Mouse (Mus musculus) induced T-regulatory cell, adult 2 months (primary cell): ENCODE measurements around the gene Zfp740.

ENCODE experiments used
- DNase-seq: peaks from one replicate; pipeline ENCODE4 v3.0.0-alpha.2; 2012; ENCODE audit warnings: low read depth

The Zfp740 gene

DNA sequence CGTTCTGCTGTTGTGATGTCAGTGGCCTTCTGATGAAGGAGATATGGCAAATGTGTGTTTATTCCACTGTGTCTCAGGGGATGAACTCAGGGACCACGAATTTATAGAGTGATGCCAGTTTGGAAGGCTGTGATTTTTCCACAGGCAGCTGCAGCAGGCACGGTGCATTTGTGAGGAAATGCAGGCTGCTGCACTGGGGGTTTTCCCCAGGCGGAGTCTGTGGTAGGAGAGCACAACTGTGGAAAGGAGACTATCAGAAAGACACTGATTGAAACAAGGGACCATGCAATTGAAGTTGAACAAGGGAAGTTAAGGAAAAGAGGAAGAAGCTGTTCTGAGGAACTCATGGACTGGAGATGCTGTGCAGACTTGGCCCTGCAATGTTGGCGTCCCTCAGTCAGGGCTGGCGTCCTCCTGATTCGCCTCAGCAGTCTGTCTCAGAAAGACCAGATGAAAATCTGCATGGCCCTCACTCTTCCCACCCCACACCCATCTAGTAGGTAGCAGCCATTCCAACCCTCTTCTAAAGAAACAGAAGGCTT is 10.7 kb upstream of the Zfp740 start:
- no peak for DNase-seq

DNA sequence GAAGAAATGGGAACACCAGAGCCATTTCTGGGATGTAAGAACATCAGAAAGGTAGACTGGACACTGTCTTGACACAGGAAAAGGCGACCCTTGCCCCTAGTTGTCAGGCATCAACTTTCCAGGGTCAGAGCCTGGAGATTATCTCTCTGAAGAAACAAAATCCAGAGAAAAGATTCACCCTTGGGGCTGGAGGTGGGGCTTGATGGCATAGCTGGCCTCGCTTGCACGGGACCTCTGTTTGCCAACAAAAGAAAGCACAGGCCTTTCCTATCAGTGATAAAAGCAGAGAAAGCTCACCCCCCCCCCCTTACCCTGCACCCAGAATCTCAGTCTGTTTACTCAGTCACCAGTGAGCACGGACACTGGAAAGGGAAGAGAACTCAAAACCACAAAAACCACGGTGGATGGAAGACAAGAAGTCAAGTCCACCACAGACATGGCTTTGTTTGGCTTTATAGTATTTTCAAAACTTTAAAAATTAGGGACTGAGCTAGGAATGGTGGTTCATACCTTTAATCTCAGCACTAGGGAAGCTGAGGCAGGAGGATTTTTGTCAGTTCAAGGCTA is 10.1 kb upstream of the Zfp740 start:
- DNase-seq: no peak

DNA sequence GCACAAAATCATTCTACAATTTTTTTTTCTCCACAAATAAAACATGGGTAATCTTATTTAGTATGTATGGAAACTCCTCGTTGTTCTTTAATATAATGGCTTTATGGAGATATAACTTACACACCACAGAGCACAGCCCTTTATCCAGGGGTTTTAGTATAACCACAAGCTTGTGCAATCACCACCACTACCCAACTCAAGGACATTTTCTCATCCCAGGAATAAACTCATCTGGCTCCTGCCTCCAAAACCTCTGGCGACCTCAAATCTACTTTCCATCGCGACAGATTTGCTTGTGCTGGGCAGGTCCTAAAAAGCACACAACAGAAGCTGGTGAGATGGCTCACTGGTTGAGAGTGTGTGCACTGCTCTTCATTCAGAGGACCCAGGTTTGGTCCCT is 9.4 kb upstream of the Zfp740 start:
- no peak for DNase-seq

DNA sequence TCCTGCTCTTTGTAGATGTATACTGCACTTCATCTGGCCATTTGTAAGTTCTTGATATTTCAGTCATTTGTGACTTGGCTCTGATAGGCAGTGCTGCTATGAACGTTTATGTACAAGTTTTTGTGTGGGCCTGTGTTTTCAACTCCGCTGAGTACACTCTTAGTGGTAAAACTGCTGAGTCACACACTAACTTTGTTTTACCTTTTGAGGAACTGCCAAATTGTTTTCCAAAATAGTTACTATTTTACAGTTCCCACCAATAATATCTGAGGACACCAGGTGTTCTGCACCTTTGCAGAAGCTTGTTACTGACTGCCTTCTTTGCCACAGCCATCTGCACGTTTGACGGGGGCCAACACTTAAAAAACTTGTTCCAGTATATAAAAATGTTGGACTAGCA is 8.6 kb upstream of the Zfp740 start:
- no peak for DNase-seq

DNA sequence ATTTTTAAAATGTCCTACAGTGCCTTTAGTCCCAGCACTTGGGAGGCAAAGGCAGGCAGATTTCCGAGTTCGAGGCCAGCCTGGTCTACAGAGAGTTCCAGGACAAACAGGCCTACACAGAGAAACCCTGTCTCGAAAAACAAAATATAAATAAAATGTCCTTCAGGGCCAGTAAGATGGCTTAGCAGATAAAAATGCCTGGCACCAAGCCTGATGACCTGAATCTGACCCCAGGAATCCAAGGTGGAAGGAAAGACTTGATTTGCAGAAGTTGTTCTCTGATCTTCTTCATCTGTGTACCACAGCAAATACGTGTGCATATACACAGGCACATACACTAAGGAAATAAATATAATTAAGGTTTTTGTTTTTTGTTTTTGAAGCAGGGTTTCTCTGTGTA is 7.7 kb upstream of the Zfp740 start:
- DNase-seq: no peak

DNA sequence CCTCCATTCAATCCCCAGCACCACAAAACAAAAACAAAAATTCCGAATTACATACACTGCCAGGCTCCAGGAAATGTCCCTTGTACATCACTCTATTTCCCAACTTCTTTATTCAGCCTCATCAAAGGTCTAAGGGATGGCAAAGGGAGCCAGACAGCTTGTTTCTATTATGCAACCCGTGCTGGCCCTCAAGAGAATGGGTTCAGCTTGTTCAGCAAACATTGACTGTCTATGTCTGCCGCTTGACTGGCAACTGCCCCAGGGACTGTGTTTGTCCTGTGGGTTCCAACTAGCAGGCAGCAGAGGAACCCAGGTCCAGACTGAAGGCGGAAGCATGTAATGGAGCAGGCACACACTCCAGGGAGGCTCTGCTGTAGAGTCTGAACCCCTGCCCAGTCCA is 4.2 kb upstream of the Zfp740 start:
- no peak for DNase-seq

DNA sequence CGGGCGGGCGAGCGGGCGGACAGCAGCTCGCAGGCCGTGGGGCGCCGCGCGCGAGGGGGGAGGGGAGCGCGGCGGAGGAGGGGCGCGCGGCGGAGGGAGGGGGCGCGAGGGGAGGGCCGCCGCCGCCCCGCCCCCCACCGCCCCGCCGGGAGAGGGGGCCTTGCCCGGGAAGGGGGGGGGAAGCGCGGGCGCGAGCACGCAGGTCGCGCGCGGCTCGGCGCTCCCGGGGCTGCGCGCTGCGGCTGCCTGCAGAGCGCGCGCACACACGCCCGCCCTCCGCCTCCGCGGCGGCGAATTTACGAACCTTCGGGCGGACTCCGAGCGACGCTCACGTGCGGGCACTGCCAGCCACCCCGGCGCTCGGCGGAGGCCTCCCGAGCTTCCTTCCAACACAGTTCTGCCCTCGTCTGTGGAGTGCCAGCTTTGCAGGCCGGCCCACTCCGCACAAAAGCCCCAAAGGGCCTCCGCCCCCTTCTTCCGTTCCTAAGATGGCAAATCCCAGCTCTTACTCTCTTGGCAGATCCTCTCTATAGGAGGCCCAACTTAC is 859 bp downstream of the Zfp740 start:
- DNase-seq: peak; percentile 80

DNA sequence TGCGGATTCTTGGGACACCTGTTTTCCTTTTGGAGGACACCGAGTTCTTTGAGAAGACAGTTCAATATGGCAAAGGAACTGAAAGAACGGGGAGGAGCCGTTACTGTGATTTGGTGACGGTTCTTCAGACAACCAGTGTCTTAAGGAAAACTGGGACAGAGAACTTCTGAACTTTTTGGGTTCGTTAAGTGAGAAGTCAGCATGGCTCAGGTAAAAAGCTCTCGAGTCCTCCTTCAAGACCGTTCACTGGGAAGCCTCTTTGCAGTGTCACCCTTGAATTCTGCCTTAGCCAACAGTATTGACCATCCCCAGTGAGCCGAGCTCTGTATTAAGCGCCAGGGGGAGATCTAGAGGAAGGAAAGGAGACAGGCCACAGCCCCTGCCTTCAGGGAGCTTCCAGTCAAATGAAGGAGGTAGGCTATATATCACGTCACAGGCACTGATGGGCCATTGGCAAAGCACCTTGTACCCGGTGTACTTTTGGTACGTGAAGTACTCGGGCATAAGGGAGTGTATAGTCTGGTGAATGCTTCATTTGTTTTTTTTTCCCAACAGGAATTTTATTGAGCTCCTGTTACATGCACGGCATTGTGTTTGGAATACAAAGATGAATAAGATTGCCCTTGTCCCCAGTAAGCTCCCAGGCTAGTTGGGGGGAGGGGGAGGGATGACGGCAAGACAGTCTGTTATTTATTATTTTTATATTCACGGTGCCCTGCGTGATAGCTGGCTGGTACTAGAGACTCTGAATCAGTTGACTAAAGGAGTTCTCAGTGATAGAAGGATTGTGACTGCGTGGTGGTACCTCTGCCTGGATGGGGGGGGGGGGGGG is 1.8 kb downstream of the Zfp740 start, which contains the start of gene Csad:
Gene Csad (minus strand): TSS at position 51 of the 832 bp plus-strand sequence.
- no peak for DNase-seq

DNA sequence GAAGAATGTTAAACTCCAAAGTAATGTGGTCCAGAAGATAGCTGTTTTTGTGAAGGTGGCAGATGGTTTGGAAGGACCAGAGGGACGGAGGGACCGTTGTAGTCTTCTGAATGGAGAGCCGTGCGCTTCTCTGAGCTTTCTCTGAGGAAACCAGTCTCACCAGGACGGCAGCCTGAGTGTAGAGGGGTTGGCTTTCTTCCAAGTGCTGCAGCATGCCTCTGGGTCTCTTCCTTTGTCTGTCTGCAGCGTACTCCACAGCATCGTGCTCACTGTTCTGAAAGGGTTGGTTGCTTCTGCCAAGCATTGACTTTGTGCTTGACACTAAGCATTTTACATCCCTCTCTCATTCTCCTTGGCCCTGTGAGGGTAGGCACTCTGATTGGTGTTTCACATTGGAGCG is 2.7 kb downstream of the Zfp740 start:
- DNase-seq: no peak

DNA sequence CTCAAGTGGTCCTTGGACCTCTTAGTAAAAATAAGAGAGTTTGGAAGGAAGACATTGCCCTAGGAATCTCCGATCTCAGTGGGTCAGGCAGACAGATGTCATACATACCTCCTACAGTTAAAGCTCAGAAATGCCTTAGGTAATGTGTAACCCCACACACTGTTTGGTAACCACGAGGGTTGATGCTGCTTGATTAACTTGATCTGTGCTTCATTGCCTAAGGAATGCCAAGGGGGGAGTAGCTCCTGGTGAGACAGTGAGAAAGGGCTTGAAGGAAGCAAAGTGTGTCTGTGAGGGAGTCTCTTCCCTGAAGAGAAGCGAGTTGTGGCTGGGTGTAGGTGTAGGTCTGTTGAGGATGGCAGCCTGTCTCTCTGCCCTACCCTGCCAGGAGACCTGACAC is 4.3 kb downstream of the Zfp740 start:
- DNase-seq: no peak

DNA sequence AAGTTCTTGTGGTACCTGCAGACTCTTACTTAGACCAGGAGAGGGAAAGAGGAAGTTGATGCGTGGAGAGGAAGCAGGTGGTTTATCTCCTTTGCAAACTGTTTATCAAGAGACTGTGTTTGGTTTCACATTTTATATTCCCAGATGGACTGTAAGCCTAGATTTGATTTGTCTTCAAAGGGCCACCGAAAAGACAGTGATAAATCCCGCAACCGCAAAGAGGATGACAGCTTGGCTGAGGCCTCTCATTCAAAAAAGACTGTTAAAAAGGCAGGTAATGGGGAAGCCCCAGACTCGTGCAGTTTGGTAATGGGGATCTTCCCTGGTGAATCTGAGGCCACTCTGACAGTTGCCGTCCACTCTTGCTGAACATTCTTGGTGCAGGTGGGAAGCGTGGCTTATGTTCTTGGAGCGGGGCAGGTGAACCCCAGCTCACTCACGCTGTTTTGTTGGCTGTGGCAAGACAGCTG is 5.1 kb downstream of the Zfp740 start:
- peak; percentile 62 for DNase-seq

DNA sequence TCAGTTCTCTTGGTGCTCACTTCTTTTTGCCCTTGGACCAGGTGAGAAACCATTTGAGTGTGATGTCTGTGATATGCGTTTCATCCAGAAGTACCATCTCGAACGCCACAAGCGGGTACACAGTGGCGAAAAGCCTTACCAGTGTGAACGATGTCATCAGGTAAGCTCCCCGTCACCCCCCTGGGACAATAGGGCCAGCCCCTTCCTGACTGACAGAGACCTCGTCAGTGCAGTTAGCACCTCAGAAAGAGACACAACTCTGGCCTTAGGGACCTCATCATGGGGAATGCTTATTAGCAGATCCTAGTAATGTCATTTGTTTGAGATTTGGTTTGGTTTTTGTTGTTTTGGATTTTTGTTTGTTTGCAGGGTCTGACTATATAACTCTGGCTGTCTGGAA is 6.1 kb downstream of the Zfp740 start:
- no peak for DNase-seq

DNA sequence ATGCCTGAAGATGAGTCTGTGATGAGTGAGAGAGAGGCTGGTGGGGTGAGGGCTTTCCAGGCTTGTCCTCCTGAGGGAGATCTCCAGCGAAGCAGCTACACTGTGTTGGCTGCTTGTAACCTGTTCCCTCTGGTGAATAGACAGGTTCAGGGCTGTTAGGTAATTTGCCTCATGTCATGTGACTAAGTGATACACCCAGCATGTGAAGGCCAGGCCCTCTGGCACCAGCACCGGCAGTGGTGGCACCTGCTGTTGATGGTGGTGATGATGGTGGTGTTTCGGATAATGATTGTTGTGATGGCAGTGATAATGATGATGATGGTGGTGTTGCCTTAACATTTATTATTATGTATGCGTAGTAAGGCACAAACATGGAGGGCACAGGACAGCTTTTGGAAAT is 7.8 kb downstream of the Zfp740 start:
- no peak for DNase-seq

DNA sequence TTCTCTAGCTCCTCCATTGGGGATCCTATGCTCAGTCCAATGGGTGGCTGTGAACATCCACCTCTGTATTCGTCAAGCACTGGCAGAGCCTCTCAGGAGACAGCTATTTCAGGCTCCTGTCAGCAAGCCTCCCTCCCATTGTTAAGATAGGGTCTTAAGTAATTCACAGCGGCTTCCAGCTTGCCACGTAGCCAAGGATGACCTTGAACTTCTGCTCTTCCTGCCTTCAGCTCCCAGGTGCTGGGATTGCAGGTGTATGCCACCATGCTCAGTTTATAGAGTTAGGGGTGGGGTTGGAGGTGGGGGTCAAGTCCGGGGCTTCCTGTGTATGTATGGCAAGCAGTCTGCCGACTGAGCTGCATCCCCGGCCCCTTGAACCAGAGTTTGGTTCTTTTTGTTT is 8.8 kb downstream of the Zfp740 start:
- no peak for DNase-seq

DNA sequence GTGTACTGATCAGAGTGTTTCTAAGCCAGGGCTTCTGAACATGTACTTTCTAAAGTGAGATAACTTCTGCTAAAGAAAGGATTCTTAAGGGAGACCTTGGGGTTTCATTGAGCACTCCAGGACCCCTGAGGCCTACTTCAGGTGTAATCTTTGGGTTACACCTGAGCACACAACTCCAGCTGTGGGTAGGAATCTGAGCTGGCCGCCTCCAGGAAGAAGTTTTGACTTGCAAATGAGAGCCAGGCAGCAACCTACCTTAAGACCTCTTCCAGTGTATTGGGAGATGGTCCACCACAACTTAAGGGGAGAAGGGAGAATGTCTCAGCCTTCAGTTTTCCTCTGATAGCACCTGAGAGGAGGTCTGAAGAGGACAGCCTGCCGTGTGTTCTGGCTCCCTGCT is 11.1 kb downstream of the Zfp740 start:
- DNase-seq: no peak

DNA sequence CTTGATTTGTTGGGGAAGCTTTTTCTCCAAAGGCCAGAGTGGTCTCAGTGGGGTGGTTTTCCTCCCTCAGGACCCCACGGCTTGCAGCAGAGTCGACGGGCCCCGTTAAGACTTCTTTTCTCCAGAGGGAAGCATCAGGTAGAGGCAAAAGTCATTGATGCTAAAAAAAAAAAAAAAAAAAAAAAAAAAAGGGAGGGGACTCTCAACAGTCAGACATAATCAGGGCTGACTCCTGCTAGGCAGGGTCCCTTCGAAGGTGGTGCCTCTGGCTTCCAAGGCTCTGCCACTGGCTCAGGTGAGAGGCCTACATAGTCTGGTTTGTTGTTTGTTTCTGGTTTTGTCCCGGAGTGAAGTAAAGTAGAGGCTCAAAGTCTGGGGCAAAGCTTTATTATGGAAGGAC is 12.6 kb downstream of the Zfp740 start:
- no peak for DNase-seq

DNA sequence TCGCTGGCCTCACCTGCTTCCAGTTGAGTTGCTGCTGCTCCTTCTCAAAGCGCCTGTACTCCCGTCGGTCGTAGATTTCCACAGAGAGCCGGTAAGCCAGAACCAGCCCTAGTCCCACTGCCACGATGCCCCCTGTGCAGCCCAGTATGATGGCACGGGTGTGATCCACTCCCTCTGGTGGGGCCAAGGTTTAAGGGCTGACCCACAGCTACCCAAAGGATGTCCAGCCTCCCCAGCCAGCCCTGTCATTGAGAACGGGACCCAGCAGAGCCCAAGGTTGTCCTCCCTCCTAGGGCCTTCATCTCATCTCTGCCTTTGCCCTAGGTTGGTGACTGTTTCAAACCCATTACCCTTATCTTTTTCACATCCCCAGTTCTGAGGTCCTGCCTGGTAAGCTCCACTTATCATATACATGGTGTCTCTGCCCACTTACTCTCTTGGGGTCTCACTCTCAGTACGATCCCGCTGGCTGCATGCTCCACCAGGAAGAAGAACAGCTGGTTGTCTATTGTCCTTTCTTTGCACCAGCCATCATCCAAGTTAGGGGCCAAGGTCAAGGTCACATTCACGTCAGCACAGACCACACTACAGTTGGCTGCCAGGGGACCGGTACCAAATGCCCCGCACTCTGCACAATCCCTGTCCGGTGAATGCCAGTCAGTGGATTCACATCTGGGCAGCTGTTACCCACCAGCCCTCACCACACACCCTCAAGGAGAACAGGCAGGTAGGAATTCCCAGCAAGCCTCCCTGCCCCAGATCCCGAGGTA is 13.6 kb downstream of the Zfp740 start:
- DNase-seq: no peak

DNA sequence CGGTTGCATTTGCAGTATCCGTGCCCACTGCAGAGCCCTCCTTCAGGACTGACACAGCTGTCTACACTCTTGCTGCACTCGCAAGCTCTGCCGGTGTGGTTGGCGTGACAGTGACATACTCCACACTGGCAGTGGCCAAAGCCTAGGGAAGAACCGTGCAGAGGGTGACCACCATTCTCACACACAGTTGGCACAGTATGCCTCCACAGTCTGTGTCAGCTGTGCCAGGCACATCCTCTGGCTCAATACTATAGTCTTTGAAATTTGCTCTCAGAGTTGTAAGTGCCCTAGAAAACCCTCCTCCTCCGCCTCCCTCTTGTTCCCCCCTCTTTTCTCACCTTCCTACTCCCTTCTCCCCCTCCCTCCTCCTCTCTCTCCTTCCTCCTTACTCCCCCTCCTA is 14.3 kb downstream of the Zfp740 start:
- no peak for DNase-seq

DNA sequence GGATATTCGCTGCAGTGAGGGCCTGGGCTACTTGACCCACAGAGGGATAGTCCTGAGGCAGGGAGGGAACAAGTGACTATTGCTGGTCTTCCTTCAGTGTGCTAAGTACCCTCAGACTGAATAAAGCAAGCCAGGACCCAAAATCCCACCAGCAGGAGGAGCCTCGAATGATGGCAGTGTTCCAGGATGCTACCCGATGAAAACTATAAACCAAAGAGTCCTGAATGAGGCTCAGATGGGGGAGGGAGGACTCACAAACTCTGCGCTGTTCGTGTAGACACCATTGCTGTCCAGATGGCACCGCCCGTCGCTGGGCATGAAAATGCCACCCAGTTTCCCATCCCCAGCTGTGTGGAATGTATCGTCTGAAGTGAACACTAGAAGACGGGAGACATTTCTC is 19.3 kb downstream of the Zfp740 start:
- DNase-seq: no peak

DNA sequence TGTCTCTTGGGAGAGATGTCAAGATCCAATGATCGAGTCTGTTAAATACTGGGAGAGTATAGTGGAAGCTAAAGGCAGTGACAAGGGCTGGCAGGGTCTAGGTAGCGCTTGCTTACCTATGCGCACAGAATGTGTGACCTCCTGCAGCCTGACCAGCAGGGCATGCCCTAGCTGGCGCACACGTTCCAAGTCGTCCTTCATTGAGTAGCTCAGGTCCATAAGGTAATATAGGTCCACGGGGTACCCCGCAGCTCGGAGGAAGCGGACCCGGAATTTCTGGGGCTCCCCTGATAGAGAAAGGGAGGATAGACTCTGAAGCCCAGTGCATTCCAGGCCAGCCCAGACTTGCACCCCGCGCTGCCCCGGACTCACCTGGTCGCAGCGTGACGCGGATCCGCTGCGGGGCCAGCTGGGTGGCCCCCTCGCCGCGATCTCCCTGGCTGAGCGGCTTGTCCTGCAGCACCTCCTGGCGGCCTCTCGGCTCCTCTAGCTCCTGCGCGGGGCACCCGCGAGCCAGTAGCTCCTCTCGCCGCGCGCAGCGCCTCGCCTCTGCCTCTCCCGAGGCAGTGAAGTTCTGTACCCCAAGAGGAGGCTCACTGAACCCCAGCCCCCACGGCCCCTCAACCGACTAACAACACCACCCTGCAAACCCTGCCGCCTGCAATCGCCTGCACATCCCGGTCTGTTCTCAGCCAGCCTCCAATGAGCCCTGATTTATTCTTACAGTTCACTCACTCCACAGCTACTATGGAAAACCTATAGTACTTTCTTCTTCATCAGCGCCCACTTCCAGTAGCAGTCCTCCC is 21.3 kb downstream of the Zfp740 start:
- DNase-seq: peak; percentile 79

DNA sequence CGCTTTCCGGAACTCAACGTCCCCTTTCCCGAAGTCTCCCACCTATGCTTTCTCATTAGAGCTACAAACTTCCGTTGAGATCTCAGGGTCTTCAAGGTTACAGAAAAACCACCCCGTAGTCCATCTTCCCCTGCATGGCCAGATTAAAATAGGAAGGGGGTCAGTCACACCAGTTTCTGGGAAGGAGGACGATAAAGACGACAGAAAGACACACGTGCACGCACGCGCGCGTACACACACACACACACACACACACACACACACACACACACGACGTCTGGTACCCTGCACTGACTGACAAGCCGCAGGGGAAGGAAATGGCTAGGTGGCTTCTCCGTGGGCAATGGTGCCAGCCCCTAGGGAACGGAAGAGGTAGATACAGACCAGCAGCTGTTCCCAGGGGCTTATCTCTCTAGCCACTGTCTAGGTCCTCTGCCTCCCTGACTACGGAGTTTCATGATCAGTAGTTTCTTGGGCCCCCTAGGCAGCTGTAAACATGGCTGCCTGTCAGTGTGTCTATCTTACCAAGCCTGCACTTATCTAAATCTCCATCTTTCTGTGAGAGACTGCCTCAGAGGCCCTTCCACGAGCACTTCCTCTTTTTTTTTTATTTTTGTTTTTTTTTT is 22.1 kb downstream of the Zfp740 start:
- peak; percentile 90 for DNase-seq
